Mouse (Mus musculus) limb, embryonic 13.5 days (tissue): ENCODE data around the gene Rprd1b. TPM values are rescaled to one million over a fixed set of nuclear protein-coding genes. Genes with fewer than 3 reads are reported as not detected.

ENCODE experiments used
- ATAC-seq: fragments of 200-750 bp; cut with Nextera tagmentation; 2 replicates; pipeline ENCODE4 v1.8.0; 2017; ENCODE audit warnings: low read depth, moderate number of reproducible peaks, moderate TSS enrichment; ENCODE audit not compliant: low FRiP score
- H3K27ac ChIP-seq: fragments of 300-500 bp; sonication (generic); 2 replicates; pipeline ENCODE4 v1.5.1; 2015; ENCODE audit warnings: inconsistent platforms, mild to moderate bottlenecking, moderate library complexity
- H3K27me3 ChIP-seq: fragments of 300-500 bp; sonication (generic); 2 replicates; pipeline ENCODE4 v1.6.1; 2015; ENCODE audit warnings: mild to moderate bottlenecking, inconsistent platforms
- H3K36me3 ChIP-seq: fragments of 300-500 bp; sonication (generic); 2 replicates; pipeline ENCODE4 v1.6.1; 2015; ENCODE audit warnings: inconsistent platforms, mild to moderate bottlenecking, moderate library complexity
- H3K4me1 ChIP-seq: fragments of 300-500 bp; sonication (generic); 2 replicates; pipeline ENCODE4 v1.6.1; 2015; ENCODE audit warnings: inconsistent platforms
- H3K4me2 ChIP-seq: fragments of 300-500 bp; sonication (generic); replicated peaks from 2 replicates; pipeline ENCODE4 v1.6.1; 2015; ENCODE audit warnings: inconsistent platforms, mild to moderate bottlenecking, moderate library complexity
- H3K4me3 ChIP-seq: fragments of 300-500 bp; sonication (generic); 2 replicates; pipeline ENCODE4 v1.5.1; 2015; ENCODE audit warnings: moderate library complexity, mild to moderate bottlenecking, inconsistent platforms
- H3K9ac ChIP-seq: fragments of 300-500 bp; sonication (generic); 2 replicates; pipeline ENCODE4 v1.6.1; 2015; ENCODE audit warnings: mild to moderate bottlenecking, inconsistent platforms
- H3K9me3 ChIP-seq: fragments of 300-500 bp; sonication (generic); 2 replicates; pipeline ENCODE4 v1.6.1; 2016; ENCODE audit warnings: inconsistent platforms
- WGBS: fragments of 180-500 bp; shearing (Covaris S2); methylation state at CpG from one replicate; pipeline ENCODE4 v1.1.7; 2015; 5-methylcytosine and 5-hydroxymethylcytosine counted together
- polyA plus RNA-seq: library from polyadenylated mRNA; unstranded; fragments of >200 nt; fragmentation: Nextera tagmentation; extraction: Ambion mirVana; gene quantifications from 2 replicates; pipeline ENCODE4 v1.2.1, GENCODE M21; 2015

The Rprd1b gene
- polyA plus RNA-seq, 1 experiment from 2014 or later, result 51.3 TPM

GRCm38 (mm10) chr2:158143816-158144215 is 115.5 kb downstream of the Rprd1b start:
- Histone ChIP-seq H3K9me3 (no peaks in the 10 kb centered on the region), H3K27ac (no peak overlapping the region), H3K4me3 (no peak overlapping the region), H3K27me3 (peaks cover 30% of the 10 kb centered on the region), H3K4me2 (no peak overlapping the region), H3K4me1 (peaks cover 38% of the 10 kb centered on the region), H3K9ac (no peak overlapping the region), H3K36me3 (no peaks in the 10 kb centered on the region)
- ATAC-seq, result no peak
- 55% methylated on average over 3 of the region's 3 CpGs for WGBS

- ATAC-seq, result no peak
- Histone ChIP-seq H3K4me2 (no peak overlapping the region), H3K4me1 (peaks cover 36% of the 10 kb centered on the region), H3K4me3 (no peak overlapping the region), H3K9ac (no peak overlapping the region), H3K27me3 (peaks cover 30% of the 10 kb centered on the region), H3K27ac (no peak overlapping the region), H3K36me3 (no peaks in the 10 kb centered on the region), H3K9me3 (no peaks in the 10 kb centered on the region)
- 55% methylated on average over 8 of the region's 8 CpGs for WGBS
Observed at GRCm38 (mm10) chr2:158144263-158144662, 116.0 kb downstream of the Rprd1b start.

GRCm38 (mm10) chr2:158144750-158145527 is 116.6 kb downstream of the Rprd1b start:
- Histone ChIP-seq H3K36me3 (no peaks in the 10 kb centered on the region), H3K4me2 (peak overlapping the region; percentile 74), H3K4me3 (no peak overlapping the region), H3K9ac (no peak overlapping the region), H3K27ac (no peak overlapping the region), H3K4me1 (peaks cover 29% of the 10 kb centered on the region), H3K27me3 (peaks cover 30% of the 10 kb centered on the region), H3K9me3 (no peaks in the 10 kb centered on the region)
- 83% methylated on average over 6 of the region's 6 CpGs for WGBS
- ATAC-seq, result no peak

- Histone ChIP-seq H3K4me3 (peak overlapping the region; percentile 44), H3K4me2 (peak overlapping the region; percentile 74), H3K4me1 (peaks cover 22% of the 10 kb centered on the region), H3K36me3 (no peaks in the 10 kb centered on the region), H3K9me3 (no peaks in the 10 kb centered on the region), H3K27ac (no peak overlapping the region), H3K9ac (peak overlapping the region; percentile 62), H3K27me3 (peaks cover 30% of the 10 kb centered on the region)
- 66% methylated on average over 5 of the region's 5 CpGs for WGBS
- no peak for ATAC-seq
Observed at GRCm38 (mm10) chr2:158145528-158146065, 117.3 kb downstream of the Rprd1b start.

GRCm38 (mm10) chr2:158146223-158146622 is 117.9 kb downstream of the Rprd1b start, which contains the start of gene Tgm2:
Gene Tgm2, minus strand, starts transcription at chr2:158146436.
- Histone ChIP-seq H3K9me3 (no peaks in the 10 kb centered on the region), H3K4me2 (peak within 1 kb of the TSS; percentile 74), H3K27me3 (peaks cover 30% of the 10 kb centered on the region), H3K4me3 (peak within 1 kb of the TSS; percentile 44), H3K9ac (peak within 1 kb of the TSS; percentile 62), H3K4me1 (peaks cover 17% of the 10 kb centered on the region), H3K36me3 (no peaks in the 10 kb centered on the region), H3K27ac (no peak within 1 kb of the TSS)
- 2% methylated on average over 32 of the region's 33 CpGs for WGBS
- ATAC-seq, result peak; percentile 72; the same call in 1 of the 2 replicates

GRCm38 (mm10) chr2:158146971-158147370 is 118.7 kb downstream of the Rprd1b start:
- Histone ChIP-seq H3K36me3 (no peaks in the 10 kb centered on the region), H3K27ac (no peak overlapping the region), H3K4me1 (peaks cover 17% of the 10 kb centered on the region), H3K9me3 (no peaks in the 10 kb centered on the region), H3K4me2 (no peak overlapping the region), H3K27me3 (peaks cover 30% of the 10 kb centered on the region), H3K4me3 (no peak overlapping the region), H3K9ac (no peak overlapping the region)
- WGBS, result 83% methylated on average over 8 of the region's 8 CpGs
- ATAC-seq, result no peak

- no peaks in the 10 kb centered on the region for H3K36me3 ChIP-seq
- no peak overlapping the region for H3K27ac ChIP-seq
- 94% methylated on average over 3 of the region's 3 CpGs for WGBS
- no peak for ATAC-seq
- peaks cover 11% of the 10 kb centered on the region for H3K27me3 ChIP-seq
- H3K4me3 ChIP-seq, result no peak overlapping the region
- H3K4me2 ChIP-seq, result no peak overlapping the region
- no peaks in the 10 kb centered on the region for H3K9me3 ChIP-seq
- H3K4me1 ChIP-seq, result peaks cover 24% of the 10 kb centered on the region
- no peak overlapping the region for H3K9ac ChIP-seq
Observed at GRCm38 (mm10) chr2:158151077-158151476, 122.8 kb downstream of the Rprd1b start.

GRCm38 (mm10) chr2:158152685-158153309 is 124.5 kb downstream of the Rprd1b start:
- Histone ChIP-seq H3K4me2 (peak overlapping the region; percentile 73), H3K9ac (no peak overlapping the region), H3K9me3 (no peaks in the 10 kb centered on the region), H3K4me3 (no peak overlapping the region), H3K27me3 (no peaks in the 10 kb centered on the region), H3K36me3 (no peaks in the 10 kb centered on the region), H3K4me1 (peaks cover 22% of the 10 kb centered on the region), H3K27ac (peak overlapping the region; percentile 55; the same call in 1 of the 2 replicates)
- whole genome bisulfite sequencing, result 48% methylated on average over 6 of the region's 6 CpGs
- peak; percentile 67 for ATAC-seq

- H3K36me3 ChIP-seq, result no peaks in the 10 kb centered on the region
- under 1% methylated on average over 22 of the region's 22 CpGs for WGBS
- H3K27me3 ChIP-seq, result no peaks in the 10 kb centered on the region
- peak; percentile 70 for ATAC-seq
- H3K9ac ChIP-seq, result peak overlapping the region; percentile 59
- H3K4me2 ChIP-seq, result peak overlapping the region; percentile 73
- H3K4me3 ChIP-seq, result peak overlapping the region; percentile 43
- H3K27ac ChIP-seq, result peak overlapping the region; percentile 69; the same call in 1 of the 2 replicates
- peaks cover 22% of the 10 kb centered on the region for H3K4me1 ChIP-seq
- H3K9me3 ChIP-seq, result no peaks in the 10 kb centered on the region
Observed at GRCm38 (mm10) chr2:158153728-158154343, 125.5 kb downstream of the Rprd1b start.

- no peaks in the 10 kb centered on the region for H3K27me3 ChIP-seq
- H3K4me2 ChIP-seq, result no peak overlapping the region; the same call in 1 of the 2 replicates
- H3K9me3 ChIP-seq, result no peaks in the 10 kb centered on the region
- H3K9ac ChIP-seq, result no peak overlapping the region
- peaks cover 22% of the 10 kb centered on the region for H3K4me1 ChIP-seq
- no peak for ATAC-seq
- H3K36me3 ChIP-seq, result no peaks in the 10 kb centered on the region
- WGBS, result 67% methylated on average over 8 of the region's 8 CpGs
- H3K27ac ChIP-seq, result peak overlapping the region; percentile 69; the same call in 1 of the 2 replicates
- H3K4me3 ChIP-seq, result no peak overlapping the region; the same call in 1 of the 2 replicates
Observed at GRCm38 (mm10) chr2:158154641-158155040, 126.3 kb downstream of the Rprd1b start.

- Histone ChIP-seq H3K9me3 (no peaks in the 10 kb centered on the region), H3K27ac (no peak overlapping the region), H3K36me3 (no peaks in the 10 kb centered on the region), H3K9ac (no peak overlapping the region), H3K4me3 (no peak overlapping the region), H3K4me2 (no peak overlapping the region), H3K27me3 (no peaks in the 10 kb centered on the region), H3K4me1 (peaks cover 22% of the 10 kb centered on the region)
- no peak for ATAC-seq
- WGBS, result 86% methylated on average over 7 of the region's 7 CpGs
Observed at GRCm38 (mm10) chr2:158155101-158155500, 126.8 kb downstream of the Rprd1b start.

GRCm38 (mm10) chr2:158155615-158156014 is 127.3 kb downstream of the Rprd1b start:
- H3K4me3 ChIP-seq, result no peak overlapping the region
- WGBS, result 77% methylated on average over 2 of the region's 2 CpGs
- peaks cover 22% of the 10 kb centered on the region for H3K4me1 ChIP-seq
- H3K27me3 ChIP-seq, result no peaks in the 10 kb centered on the region
- no peak overlapping the region for H3K27ac ChIP-seq
- no peaks in the 10 kb centered on the region for H3K9me3 ChIP-seq
- ATAC-seq, result no peak
- no peak overlapping the region for H3K4me2 ChIP-seq
- no peaks in the 10 kb centered on the region for H3K36me3 ChIP-seq
- H3K9ac ChIP-seq, result no peak overlapping the region
